Mouse (Mus musculus) stomach, embryonic 16.5 days (tissue): Measurements from ENCODE around the gene Teddm2. TPM values are rescaled to one million over a fixed set of nuclear protein-coding genes. Genes with fewer than 3 reads are reported as not detected.
"Not testable (repeated sequence)": the region's sequence is repeated elsewhere in the genome, so short reads cannot be mapped to it uniquely, and the experiment has no call there.

Experiments
- ATAC-seq: fragments of 200-750 bp; cut with Nextera tagmentation; 2 replicates; pipeline ENCODE4 v1.8.0; 2017; ENCODE audit warnings: moderate number of reproducible peaks, moderate TSS enrichment; ENCODE audit not compliant: insufficient read depth, low FRiP score
- H3K27ac ChIP-seq: fragments of 300-500 bp; sonication (generic); 2 replicates; pipeline ENCODE4 v1.5.1; 2014; ENCODE audit warnings: low read length
- H3K27me3 ChIP-seq: fragments of 300-500 bp; sonication (generic); 2 replicates; pipeline ENCODE4 v1.6.1; 2014; ENCODE audit warnings: low read length, control low read depth, mixed read lengths; ENCODE audit not compliant: control insufficient read depth, insufficient read depth
- H3K36me3 ChIP-seq: fragments of 300-500 bp; sonication (generic); 2 replicates; pipeline ENCODE4 v1.6.1; 2014; ENCODE audit warnings: low read length; ENCODE audit not compliant: control insufficient read depth, insufficient read depth
- H3K4me1 ChIP-seq: fragments of 300-500 bp; sonication (generic); 2 replicates; pipeline ENCODE4 v1.6.1; 2014; ENCODE audit warnings: low read length, control low read depth, mixed read lengths; ENCODE audit not compliant: control insufficient read depth, insufficient read depth
- H3K4me2 ChIP-seq: fragments of 300-500 bp; sonication (generic); 2 replicates; pipeline ENCODE4 v1.6.1; 2014; ENCODE audit warnings: low read depth, low read length, mixed read lengths
- H3K4me3 ChIP-seq: fragments of 300-500 bp; sonication (generic); replicated peaks from 2 replicates; pipeline ENCODE4 v1.5.1; 2014; ENCODE audit warnings: mild to moderate bottlenecking, low read length
- H3K9ac ChIP-seq: fragments of 300-500 bp; sonication (generic); 2 replicates; pipeline ENCODE4 v1.6.1; 2014; ENCODE audit warnings: low read length
- H3K9me3 ChIP-seq: fragments of 300-500 bp; sonication (generic); replicated peaks from 2 replicates; pipeline ENCODE4 v1.6.1; 2016; ENCODE audit warnings: low read length, control low read depth; ENCODE audit not compliant: control insufficient read depth
- WGBS: fragments of 180-500 bp; shearing (Covaris S2); extraction: QIAGEN DNeasy Blood & Tissue Kit; methylation state at CpG from one replicate; pipeline ENCODE4 v1.1.7; 2014; 5-methylcytosine and 5-hydroxymethylcytosine counted together
- polyA plus RNA-seq: library from polyadenylated mRNA; unstranded; fragments of >200 nt; fragmentation: Nextera tagmentation; extraction: Ambion mirVana; gene quantifications from 2 replicates; pipeline ENCODE4 v1.2.1, GENCODE M21; 2015

Teddm2 gene
- polyA plus RNA-seq, 1 experiment from 2014 or later = 0.98 TPM

- no peaks in the 10 kb centered on the region for H3K4me1 ChIP-seq
- ATAC-seq = no peak
- H3K27ac ChIP-seq = no peak within 1 kb of the TSS
- H3K4me2 ChIP-seq = no peak within 1 kb of the TSS
- no peaks in the 10 kb centered on the region for H3K36me3 ChIP-seq
- no peak within 1 kb of the TSS for H3K9ac ChIP-seq
- H3K27me3 ChIP-seq = no peaks in the 10 kb centered on the region
- no peaks in the 10 kb centered on the region for H3K9me3 ChIP-seq
- H3K4me3 ChIP-seq = no peak within 1 kb of the TSS
- WGBS = 85% methylated on average over 6 of the region's 6 CpGs
Measured at GRCm38 (mm10) chr1:153874045-153874444, 26.0 kb downstream of the Teddm2 start, which contains the start of gene Teddm1b. Teddm1b (plus strand) TSS chr1:153874345.

- no peak overlapping the region for H3K27ac ChIP-seq
- H3K9ac ChIP-seq = no peak overlapping the region
- no peak overlapping the region for H3K4me2 ChIP-seq
- H3K27me3 ChIP-seq = no peaks in the 10 kb centered on the region
- no peaks in the 10 kb centered on the region for H3K9me3 ChIP-seq
- 74% methylated on average over 8 of the region's 8 CpGs for WGBS
- no peaks in the 10 kb centered on the region for H3K4me1 ChIP-seq
- H3K36me3 ChIP-seq = no peaks in the 10 kb centered on the region
- no peak for ATAC-seq
- H3K4me3 ChIP-seq = no peak overlapping the region
Measured at GRCm38 (mm10) chr1:153855946-153856345, 44.1 kb downstream of the Teddm2 start.

- not testable (repeated sequence) for H3K9me3 ChIP-seq, H3K27ac ChIP-seq, H3K27me3 ChIP-seq, H3K4me2 ChIP-seq, H3K4me3 ChIP-seq, H3K36me3 ChIP-seq, ATAC-seq, H3K9ac ChIP-seq, H3K4me1 ChIP-seq
- 69% methylated on average over 7 of the region's 7 CpGs for whole genome bisulfite sequencing
Measured at GRCm38 (mm10) chr1:153852696-153853095, 47.3 kb downstream of the Teddm2 start.

GRCm38 (mm10) chr1:153846867-153847266, 53.2 kb downstream of the Teddm2 start:
- no peaks in the 10 kb centered on the region for H3K9me3 ChIP-seq
- 21% methylated on average over 6 of the region's 6 CpGs for WGBS
- H3K9ac ChIP-seq = 0 out of 2 replicates have a peak overlapping the region, but pooled peaks have one; percentile 45
- no peak overlapping the region for H3K4me3 ChIP-seq
- H3K27me3 ChIP-seq = no peaks in the 10 kb centered on the region
- H3K4me2 ChIP-seq = no peak overlapping the region
- H3K27ac ChIP-seq = no peak overlapping the region
- ATAC-seq = no peak; the same call in 1 of the 2 replicates
- H3K36me3 ChIP-seq = no peaks in the 10 kb centered on the region
- no peaks in the 10 kb centered on the region for H3K4me1 ChIP-seq

GRCm38 (mm10) chr1:153846420-153846819, 53.6 kb downstream of the Teddm2 start:
- H3K36me3 ChIP-seq = no peaks in the 10 kb centered on the region
- H3K4me1 ChIP-seq = no peaks in the 10 kb centered on the region
- no peak overlapping the region for H3K4me3 ChIP-seq
- H3K27me3 ChIP-seq = no peaks in the 10 kb centered on the region
- H3K4me2 ChIP-seq = no peak overlapping the region
- 83% methylated on average over 7 of the region's 7 CpGs for WGBS
- ATAC-seq = no peak
- no peak overlapping the region for H3K27ac ChIP-seq
- H3K9ac ChIP-seq = no peak overlapping the region
- no peaks in the 10 kb centered on the region for H3K9me3 ChIP-seq

- no peak within 1 kb of the TSS for H3K9ac ChIP-seq
- 89% methylated on average over 8 of the region's 8 CpGs for WGBS
- H3K36me3 ChIP-seq = no peaks in the 10 kb centered on the region
- H3K27ac ChIP-seq = no peak within 1 kb of the TSS
- no peaks in the 10 kb centered on the region for H3K27me3 ChIP-seq
- no peak within 1 kb of the TSS for H3K4me2 ChIP-seq
- no peak within 1 kb of the TSS for H3K4me3 ChIP-seq
- no peaks in the 10 kb centered on the region for H3K4me1 ChIP-seq
- ATAC-seq = no peak
- H3K9me3 ChIP-seq = no peaks in the 10 kb centered on the region
Measured at GRCm38 (mm10) chr1:153844042-153844441, 56.0 kb downstream of the Teddm2 start, which contains the start of gene Rgsl1. Rgsl1 (minus strand) TSS chr1:153844142.

- H3K27ac ChIP-seq = no peak overlapping the region
- H3K4me2 ChIP-seq = no peak overlapping the region
- no peaks in the 10 kb centered on the region for H3K36me3 ChIP-seq
- no peak overlapping the region for H3K9ac ChIP-seq
- WGBS = 77% methylated on average over 11 of the region's 11 CpGs
- H3K4me1 ChIP-seq = no peaks in the 10 kb centered on the region
- ATAC-seq = no peak
- no peak overlapping the region for H3K4me3 ChIP-seq
- no peaks in the 10 kb centered on the region for H3K9me3 ChIP-seq
- H3K27me3 ChIP-seq = no peaks in the 10 kb centered on the region
Measured at GRCm38 (mm10) chr1:153842121-153842740, 57.8 kb downstream of the Teddm2 start.

- Histone ChIP-seq H3K9ac (no peak overlapping the region), H3K27me3 (no peaks in the 10 kb centered on the region), H3K4me2 (no peak overlapping the region), H3K4me1 (0 out of 2 replicates have a peak, but pooled peaks cover 3% of the 10 kb centered on the region), H3K9me3 (no peaks in the 10 kb centered on the region), H3K27ac (no peak overlapping the region), H3K36me3 (no peaks in the 10 kb centered on the region), H3K4me3 (no peak overlapping the region)
- 51% methylated on average over 4 of the region's 4 CpGs for WGBS
- no peak for ATAC-seq
Measured at GRCm38 (mm10) chr1:153836036-153836435, 64.0 kb downstream of the Teddm2 start.

GRCm38 (mm10) chr1:153830746-153831145, 69.3 kb downstream of the Teddm2 start:
- H3K9me3 ChIP-seq = no peaks in the 10 kb centered on the region
- H3K27me3 ChIP-seq = no peaks in the 10 kb centered on the region
- H3K36me3 ChIP-seq = no peaks in the 10 kb centered on the region
- no peak overlapping the region for H3K4me2 ChIP-seq
- H3K27ac ChIP-seq = no peak overlapping the region
- H3K4me3 ChIP-seq = no peak overlapping the region
- WGBS = 70% methylated on average over 4 of the region's 4 CpGs
- 0 out of 2 replicates have a peak, but pooled peaks cover 1% of the 10 kb centered on the region for H3K4me1 ChIP-seq
- no peak for ATAC-seq
- H3K9ac ChIP-seq = no peak overlapping the region
